Mouse (Mus musculus) gonadal fat pad, adult 2 months (tissue): ENCODE measurements around the gene Lrrk1. TPM values are rescaled to one million over a fixed set of nuclear protein-coding genes. Genes with fewer than 3 reads are reported as not detected.

ENCODE experiments used
- DNase-seq: peaks from one replicate; pipeline ENCODE4 v3.0.0-alpha.2; 2012; ENCODE audit warnings: low read depth
- polyA plus RNA-seq: library from polyadenylated mRNA; depleted of rRNA; stranded (reverse); fragments of >200 nt; gene quantifications from 2 replicates; pipeline ENCODE4 v1.2.3, GENCODE M21; 2012

Gene Lrrk1
- polyA plus RNA-seq, 1 experiment: 16.1 TPM

DNA sequence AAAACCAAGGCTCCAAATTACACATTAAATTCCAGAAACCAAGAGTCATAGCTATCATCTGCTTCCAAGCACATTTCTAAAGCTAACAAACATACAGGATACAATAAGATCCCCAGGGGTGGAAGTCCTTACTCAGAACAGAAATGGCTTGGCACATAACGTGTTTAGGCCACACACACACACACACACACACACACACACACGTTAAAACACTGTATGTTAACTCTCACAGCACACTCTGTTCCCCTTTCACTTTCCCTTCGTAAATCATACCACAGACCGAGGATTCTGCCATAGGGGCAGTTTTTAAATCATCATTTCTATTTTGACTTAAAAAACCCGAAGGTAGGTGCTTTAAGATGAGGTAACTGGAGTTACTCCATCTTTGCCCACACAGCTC, 3.9 kb downstream of the Lrrk1 start:
- DNase-seq: no peak

DNA sequence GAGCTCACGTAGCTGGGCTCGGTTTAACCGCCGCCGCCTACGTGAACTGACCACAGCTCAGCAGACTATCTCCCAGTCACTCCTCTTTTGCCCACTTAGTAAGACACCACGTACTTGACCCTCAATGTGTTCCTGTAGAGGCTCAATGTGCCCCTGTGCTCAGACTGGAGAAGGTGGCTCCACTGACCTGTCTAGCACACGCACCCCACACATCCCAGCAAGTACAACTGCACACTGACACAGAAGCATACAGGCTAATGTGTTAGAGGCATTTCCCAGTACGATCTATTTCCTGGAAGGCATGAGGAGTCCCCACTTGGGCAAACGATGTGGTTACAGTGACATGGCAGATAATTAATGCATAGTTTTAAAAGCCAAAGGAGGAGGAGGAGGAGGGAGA, 11.6 kb downstream of the Lrrk1 start:
- no peak for DNase-seq

- DNase-seq: no peak
Measured at GRCm38 (mm10) chr7:66375736-66376135, 12.4 kb downstream of the Lrrk1 start.

DNA sequence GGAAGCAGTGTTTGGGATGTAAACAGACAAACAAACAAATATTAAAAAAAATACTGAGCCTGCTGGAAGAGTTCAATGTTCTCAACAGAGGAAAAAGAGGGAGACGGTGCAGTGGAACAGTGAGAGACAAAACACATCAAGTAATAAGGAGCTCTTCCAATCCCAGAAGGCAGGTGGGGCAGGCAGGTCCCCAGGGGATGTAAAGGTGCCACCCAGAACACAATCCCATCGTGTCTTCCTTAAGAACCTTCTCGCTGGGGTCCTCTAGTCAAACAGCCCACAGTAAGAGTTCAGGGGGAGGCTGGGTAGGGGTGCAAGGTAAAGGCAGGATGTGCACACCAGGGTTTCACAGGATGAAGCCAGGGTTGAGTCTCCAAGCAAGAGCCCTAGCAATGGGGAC, 14.8 kb downstream of the Lrrk1 start:
- no peak for DNase-seq

GRCm38 (mm10) chr7:66370970-66371369, 17.2 kb downstream of the Lrrk1 start:
- no peak for DNase-seq

DNA sequence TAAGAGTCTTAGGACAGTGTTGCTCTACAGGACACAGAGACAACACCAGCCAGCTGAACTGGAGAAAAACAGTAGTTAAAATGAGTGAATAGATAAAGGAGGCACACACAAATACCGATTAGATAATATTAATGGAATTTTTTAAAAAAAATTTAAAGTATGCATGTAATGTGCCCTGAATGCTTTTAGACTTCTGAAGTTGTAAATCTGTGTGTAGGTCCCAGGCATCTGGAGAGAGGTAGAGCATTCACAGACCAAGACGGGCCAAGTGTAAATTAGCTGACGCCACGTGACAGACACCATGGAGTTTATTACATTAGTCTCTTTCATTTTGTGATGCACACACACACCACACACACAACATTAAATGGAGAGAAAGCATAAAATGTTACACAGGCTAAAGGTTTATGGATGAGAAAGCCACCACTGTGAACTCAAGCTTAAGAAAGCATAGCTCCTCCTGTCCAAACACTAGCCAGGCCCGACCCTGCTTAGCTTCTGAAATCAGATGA, 18.2 kb downstream of the Lrrk1 start:
- no peak for DNase-seq

DNA sequence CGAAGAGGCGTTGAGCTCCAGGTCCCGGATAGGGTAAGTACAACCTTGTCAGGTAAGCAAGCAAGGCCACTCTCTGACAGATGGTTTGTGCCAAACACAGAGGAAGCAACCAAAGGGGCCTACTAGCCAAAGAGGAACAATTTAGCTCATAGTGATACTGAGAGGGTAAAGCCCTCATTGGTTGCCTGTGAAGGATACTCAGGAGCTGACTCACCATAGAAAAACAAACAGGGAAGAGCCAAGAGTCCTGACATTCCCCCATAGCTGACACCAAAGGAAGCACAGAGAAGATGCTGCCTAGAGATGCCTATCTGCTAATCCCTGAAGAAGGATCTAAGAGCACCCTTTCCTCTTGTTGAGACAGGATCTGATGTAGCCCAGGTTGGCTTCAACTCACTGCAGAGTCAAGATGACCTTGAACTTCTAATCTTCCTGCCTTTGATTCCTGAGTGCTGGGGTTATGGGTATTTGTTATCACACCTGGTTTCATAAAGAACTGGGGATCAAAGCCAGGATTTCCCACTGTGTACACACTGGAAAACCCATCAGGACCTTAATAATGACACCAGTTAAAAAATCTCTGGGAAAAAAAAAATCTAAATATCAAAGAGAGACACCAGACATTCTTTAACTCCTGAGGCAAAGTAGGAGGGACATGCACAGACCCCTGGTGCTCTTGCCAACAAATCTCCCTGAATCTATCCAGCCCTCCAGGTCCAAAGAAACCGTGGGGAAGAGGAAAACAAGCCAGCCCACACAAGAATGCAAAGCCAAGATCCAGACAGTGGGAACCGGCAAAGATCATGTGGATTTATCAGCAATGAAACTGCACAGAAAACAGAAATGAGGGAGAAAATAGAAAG, 18.8 kb downstream of the Lrrk1 start:
- DNase-seq: no peak

GRCm38 (mm10) chr7:66365904-66366303, 22.2 kb downstream of the Lrrk1 start, which contains the start of gene Gm10974:
Gene Gm10974 (plus strand): TSS chr7:66365905.
- no peak for DNase-seq

- DNase-seq: no peak
Measured at GRCm38 (mm10) chr7:66365411-66365810, 22.7 kb downstream of the Lrrk1 start.

DNA sequence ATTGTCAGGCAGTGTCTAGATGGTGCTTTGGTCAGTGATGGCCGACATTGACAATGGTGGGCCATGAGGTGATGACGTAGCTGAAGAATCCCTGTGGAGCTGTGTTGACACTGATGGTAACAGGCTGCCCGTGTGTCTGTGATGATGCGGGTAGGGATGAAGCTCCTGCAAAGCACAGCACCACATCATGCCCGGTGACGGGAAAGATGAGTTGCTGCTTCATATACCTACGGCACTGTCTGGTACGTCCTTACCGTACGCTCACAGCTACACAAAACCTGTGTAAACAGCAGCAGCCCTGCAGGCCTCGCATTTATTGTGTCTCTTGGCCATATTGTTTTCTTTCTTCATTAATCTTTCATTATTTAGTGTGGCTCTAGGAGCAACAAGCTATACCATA, 23.7 kb downstream of the Lrrk1 start:
- no peak for DNase-seq

DNA sequence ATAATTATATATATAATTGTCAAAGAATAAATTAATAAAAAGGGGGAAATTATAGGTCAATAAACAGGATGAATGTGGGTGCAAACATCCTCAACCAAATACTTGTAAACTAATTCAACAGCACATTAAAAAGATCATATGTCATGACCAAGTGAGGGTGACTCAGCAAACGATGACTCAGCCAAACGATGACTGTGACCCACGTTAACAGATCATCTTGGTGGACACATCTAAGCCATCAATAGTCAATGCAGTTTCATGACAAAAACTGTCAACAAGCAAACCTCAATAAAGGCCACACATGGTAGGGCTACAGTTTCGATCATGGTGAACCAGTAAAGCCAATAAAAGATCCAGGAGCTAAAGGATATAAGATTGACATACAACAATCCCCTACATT, 29.1 kb downstream of the Lrrk1 start:
- no peak for DNase-seq

GRCm38 (mm10) chr7:66358461-66358860, 29.7 kb downstream of the Lrrk1 start:
- DNase-seq: no peak

GRCm38 (mm10) chr7:66355791-66356522, 32.2 kb downstream of the Lrrk1 start:
- no peak for DNase-seq

DNA sequence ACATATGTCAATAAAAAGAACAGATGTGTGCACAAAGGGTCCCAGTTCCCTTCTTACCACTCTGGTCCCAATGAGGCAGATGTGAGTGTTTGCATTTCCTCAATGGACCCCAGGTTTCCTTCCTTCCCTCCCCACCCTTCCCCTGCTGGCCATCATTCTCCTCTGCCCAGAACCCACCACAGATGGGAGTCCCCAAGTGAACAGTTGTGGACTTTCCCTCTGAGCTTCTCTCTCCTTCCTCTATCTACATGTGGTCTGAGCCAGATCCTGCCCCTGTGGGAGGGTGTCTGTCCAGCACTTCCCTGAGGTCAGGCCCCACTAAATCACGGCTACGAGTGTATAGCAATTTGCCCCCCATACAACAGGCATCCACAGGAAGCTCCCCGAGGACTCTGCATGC, 33.2 kb downstream of the Lrrk1 start:
- DNase-seq: no peak

DNA sequence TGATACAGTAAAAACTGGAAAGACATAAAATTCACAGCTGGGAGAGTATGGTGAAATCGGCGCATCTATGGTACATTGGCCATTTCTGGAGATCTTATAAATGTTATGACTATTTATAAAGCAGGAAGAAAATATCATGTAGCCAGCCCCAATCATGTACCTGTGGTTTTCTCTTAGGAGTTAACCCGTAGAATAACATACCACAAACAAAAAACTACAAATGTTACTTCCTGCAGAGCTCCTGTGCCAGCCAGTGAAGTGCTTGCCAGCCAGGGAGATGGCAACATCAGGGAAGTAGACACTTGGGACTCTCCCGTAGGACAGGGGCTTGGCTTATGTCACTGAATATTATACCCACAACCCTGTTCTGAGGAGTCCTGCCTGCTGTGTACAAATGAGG, 37.1 kb downstream of the Lrrk1 start:
- DNase-seq: no peak

- DNase-seq: no peak
Measured at GRCm38 (mm10) chr7:66349670-66350069, 38.5 kb downstream of the Lrrk1 start.

DNA sequence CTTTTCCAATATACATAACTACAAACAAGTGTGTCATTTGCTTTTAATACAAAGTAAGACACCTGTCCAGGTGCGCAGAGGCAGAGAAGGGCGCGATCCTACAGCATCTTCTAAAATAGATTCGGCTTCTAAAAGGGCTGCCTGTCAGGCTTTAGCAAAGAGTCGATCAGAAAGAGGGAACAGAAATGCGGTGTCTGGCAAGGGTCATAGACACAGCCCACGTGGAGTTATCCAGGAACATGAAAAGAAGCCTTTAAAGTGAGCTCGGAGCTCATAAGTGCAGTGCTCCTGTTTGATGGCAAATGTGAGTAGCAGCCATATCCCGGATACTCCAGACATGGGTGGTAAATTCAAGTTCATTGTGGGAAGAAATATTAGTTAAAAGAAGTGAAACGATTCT, 39.6 kb downstream of the Lrrk1 start:
- DNase-seq: no peak

- DNase-seq: no peak
Measured at GRCm38 (mm10) chr7:66346959-66347663, 41.0 kb downstream of the Lrrk1 start.

DNA sequence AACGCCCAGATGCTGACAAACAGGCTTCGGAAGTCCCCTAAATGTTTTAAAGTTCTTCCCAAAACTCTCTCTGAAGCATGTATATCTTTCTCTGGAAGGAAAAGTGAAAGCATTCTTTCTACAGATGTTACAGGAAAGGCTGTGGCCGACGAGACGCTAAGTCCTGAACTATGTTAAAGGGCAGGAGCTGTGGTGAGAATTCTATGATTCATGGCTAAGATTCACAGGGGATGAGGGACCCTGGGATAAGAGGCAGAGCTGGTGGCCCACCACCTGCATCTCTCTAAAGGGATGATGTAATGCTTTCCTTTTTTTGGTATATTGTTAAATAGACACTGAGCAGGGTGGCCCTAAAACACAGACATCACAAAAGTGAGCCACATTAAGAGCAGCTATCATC, 44.8 kb downstream of the Lrrk1 start:
- no peak for DNase-seq

GRCm38 (mm10) chr7:66342831-66343230, 45.3 kb downstream of the Lrrk1 start:
- DNase-seq: no peak

DNA sequence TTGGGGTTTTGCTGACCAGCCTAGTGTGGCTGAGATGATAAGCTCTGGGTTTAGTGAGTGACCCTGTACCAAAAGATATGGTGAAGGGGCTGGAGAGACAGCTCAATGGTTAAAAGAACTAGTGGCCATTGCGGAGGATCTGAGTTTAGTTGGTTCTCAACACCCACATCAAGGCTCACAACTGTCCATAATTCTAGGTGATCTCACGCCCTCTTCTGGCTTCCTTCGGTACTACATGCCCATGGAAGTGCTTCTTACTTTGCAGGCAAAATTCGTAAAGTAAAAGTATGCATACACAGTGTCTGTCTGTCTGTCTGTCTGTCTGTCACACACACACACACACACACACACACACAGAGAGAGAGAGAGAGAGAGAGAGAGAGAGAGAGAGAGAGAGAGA, 45.8 kb downstream of the Lrrk1 start:
- no peak for DNase-seq

GRCm38 (mm10) chr7:66340044-66340443, 48.1 kb downstream of the Lrrk1 start:
- DNase-seq: no peak
